Mouse (Mus musculus) myocyte (in vitro differentiated cells): Measurements from ENCODE around the gene Cdc6.

Experiments used
- CEBPB ChIP-seq: IDR thresholded peaks from 2 replicates; pipeline ENCODE4 v1.6.1; 2011; ENCODE audit warnings: mild to moderate bottlenecking, moderate library complexity; ENCODE audit not compliant: poor library complexity, insufficient read depth, severe bottlenecking
- MYOD1 ChIP-seq, 3 experiments: IDR thresholded peaks; one replicate each; pipeline ENCODE4 v1.6.1; 2011; ENCODE audit warnings: control low read depth in 2 of 3, low read depth in 2 of 3, mild to moderate bottlenecking in 2 of 3, moderate library complexity in 1 of 3; ENCODE audit not compliant: insufficient read length in 2 of 3, control insufficient read depth in 1 of 3
- POLR2A ChIP-seq: IDR thresholded peaks from one replicate; pipeline ENCODE4 v1.6.1; 2011; ENCODE audit warnings: low read depth, mild to moderate bottlenecking, control low read depth, moderate library complexity; ENCODE audit not compliant: insufficient read length
- TCF12 ChIP-seq: IDR thresholded peaks from one replicate; pipeline ENCODE4 v1.6.1; 2011; ENCODE audit warnings: mild to moderate bottlenecking, control low read depth; ENCODE audit not compliant: poor library complexity, insufficient read depth, severe bottlenecking
- TCF3 ChIP-seq: IDR thresholded peaks from one replicate; pipeline ENCODE4 v1.6.1; 2011; ENCODE audit warnings: low read depth, control low read depth; ENCODE audit not compliant: insufficient read length
- USF1 ChIP-seq: IDR thresholded peaks from one replicate; pipeline ENCODE4 v1.6.1; 2011; ENCODE audit warnings: low read depth, mild to moderate bottlenecking, control low read depth, moderate library complexity

DNA sequence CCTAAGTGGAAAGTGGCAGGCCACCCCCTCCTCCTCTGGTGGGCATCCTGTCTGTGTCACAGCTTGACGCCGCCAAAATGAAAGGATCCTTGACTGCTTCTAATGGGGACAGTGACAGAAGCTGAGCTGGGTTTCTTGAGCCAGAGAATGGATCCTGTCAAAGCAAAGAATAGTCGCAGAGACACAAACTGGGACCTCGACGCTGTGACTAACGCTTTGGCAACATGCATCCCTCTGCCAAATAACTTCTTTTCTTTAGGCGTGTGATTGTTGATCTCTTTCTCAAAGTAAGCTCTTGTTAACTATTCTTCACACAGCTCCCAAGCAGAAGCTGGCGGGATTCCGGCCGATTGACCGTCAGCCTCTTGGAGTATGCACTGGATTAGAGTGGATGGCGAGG lies 40.3 kb upstream of the Cdc6 start:
- TF ChIP-seq USF1 (no peak), POLR2A (no peak), MYOD1 (IDR thresholded peaks at IDR 0.05; ENCODE audit: control insufficient read depth in 1 of 3, insufficient read length in 2 of 3, low read depth in 2 of 3) (no peak), TCF3 (no peak), TCF12 (no peak), CEBPB (no peak)
